Mouse (Mus musculus) kidney, adult 2 months (tissue): ENCODE data around the gene U2af1l4. TPM values are rescaled to one million over a fixed set of nuclear protein-coding genes. Genes with fewer than 3 reads are reported as not detected.

Experiments used
- DNase-seq: peaks from one replicate; pipeline ENCODE4 v3.0.0; 2021
- H3K27ac ChIP-seq: fragments of 200-500 bp; 2 replicates; pipeline ENCODE4 v1.5.1; 2012; ENCODE audit warnings: low read depth, low read length, control low read depth, inconsistent platforms; ENCODE audit not compliant: insufficient read depth
- H3K27me3 ChIP-seq: fragments of 200-500 bp; replicated peaks from 2 replicates; pipeline ENCODE4 v1.6.1; 2012; ENCODE audit warnings: mild to moderate bottlenecking, moderate library complexity, low read length, inconsistent platforms; ENCODE audit not compliant: control insufficient read depth, insufficient read depth
- H3K36me3 ChIP-seq: fragments of 200-500 bp; 2 replicates; pipeline ENCODE4 v1.6.1; 2012; ENCODE audit warnings: mild to moderate bottlenecking, moderate library complexity, low read length, inconsistent platforms; ENCODE audit not compliant: control insufficient read depth, insufficient read depth
- H3K4me1 ChIP-seq: fragments of 200-500 bp; 2 replicates; pipeline ENCODE4 v1.6.1; 2011; ENCODE audit warnings: low read length; ENCODE audit not compliant: control insufficient read depth, insufficient read depth
- H3K4me3 ChIP-seq: fragments of 200-500 bp; 2 replicates; pipeline ENCODE4 v1.5.1; 2011; ENCODE audit warnings: mild to moderate bottlenecking, low read depth, low read length, control low read depth; ENCODE audit not compliant: insufficient read depth
- CTCF ChIP-seq: fragments of 200-500 bp; conservative IDR thresholded peaks from 2 replicates; pipeline ENCODE4 v1.5.1; 2011; ENCODE audit warnings: low read depth, mild to moderate bottlenecking, control low read depth, low read length, moderate library complexity, mixed read lengths; ENCODE audit not compliant: insufficient read depth, insufficient read length
- POLR2A ChIP-seq: fragments of 200-500 bp; IDR thresholded peaks from one replicate; pipeline ENCODE4 v1.6.1; 2011; ENCODE audit warnings: low read depth, low read length, control low read depth
- WGBS: fragments of 180-500 bp; shearing (Covaris S2); methylation state at CpG from one replicate; pipeline ENCODE4 v1.1.7; 2018; 5-methylcytosine and 5-hydroxymethylcytosine counted together
- polyA plus RNA-seq: library from polyadenylated mRNA; depleted of rRNA; stranded (reverse); fragments of >200 nt; gene quantifications from 2 replicates; pipeline ENCODE4 v1.2.3, GENCODE M21; 2012

Gene U2af1l4
- polyA plus RNA-seq, 1 experiment, result 54.5 TPM

DNA sequence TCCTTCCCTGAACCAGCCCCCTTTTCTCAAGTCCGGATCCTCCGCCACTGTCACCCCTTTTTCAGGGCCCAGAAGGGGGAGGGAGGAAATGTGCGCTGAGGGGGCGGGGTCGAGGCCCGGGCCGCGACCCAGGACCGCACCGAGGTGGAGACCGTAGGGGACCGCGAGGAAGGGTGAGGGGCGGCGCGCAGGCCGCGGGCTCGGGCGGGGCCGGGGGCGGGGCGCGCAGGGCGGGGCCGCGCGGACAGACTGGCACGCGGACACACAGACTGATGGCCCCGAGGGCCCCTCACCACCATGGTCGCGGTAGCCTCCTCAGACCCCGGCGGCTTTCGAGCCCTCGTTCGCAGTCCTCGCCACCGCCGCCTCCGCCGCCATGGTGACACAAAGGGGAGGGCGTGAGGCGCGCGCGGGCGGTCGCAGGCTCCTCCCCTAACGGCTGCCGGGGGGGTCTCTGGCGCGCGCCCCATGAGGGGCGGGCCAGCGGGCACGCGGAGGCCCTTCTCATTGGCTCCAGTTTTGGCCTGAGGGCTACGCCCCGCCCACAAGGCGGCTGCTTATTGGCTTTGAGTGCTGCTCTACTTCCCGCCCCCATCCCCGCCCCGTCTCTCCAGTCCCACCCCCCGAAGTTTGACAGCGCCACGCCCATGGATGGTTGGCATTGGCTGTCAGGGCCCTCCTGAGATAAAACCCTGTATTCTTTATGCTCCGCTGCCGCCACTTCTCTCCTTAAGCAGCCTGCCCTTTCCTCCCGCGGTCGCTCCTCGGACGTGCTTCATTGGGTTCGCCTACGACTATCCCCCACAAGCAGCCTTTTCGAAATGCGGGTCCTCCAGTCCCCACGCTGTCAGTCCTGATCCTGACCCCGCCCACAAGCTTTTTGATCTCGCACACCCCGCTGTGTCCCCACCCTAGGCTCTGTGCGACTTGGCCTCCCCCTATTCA, 28.2 kb upstream of the U2af1l4 start, which contains the start of gene Arhgap33:
Gene Arhgap33 (minus strand): TSS at position 428 of the 945 bp plus-strand sequence.
- WGBS, result 1% methylated on average over 80 of the region's 84 CpGs
- Histone ChIP-seq H3K36me3 (no peaks in the 10 kb centered on the region), H3K27ac (no peak within 1 kb of the TSS), H3K4me3 (peak within 1 kb of the TSS; percentile 72), H3K27me3 (no peaks in the 10 kb centered on the region), H3K4me1 (peaks cover 2% of the 10 kb centered on the region; the same call in 1 of the 2 replicates)
- peak; percentile 98 for DNase-seq
- TF ChIP-seq CTCF, result no peak
- no peak for TF ChIP-seq POLR2A

DNA sequence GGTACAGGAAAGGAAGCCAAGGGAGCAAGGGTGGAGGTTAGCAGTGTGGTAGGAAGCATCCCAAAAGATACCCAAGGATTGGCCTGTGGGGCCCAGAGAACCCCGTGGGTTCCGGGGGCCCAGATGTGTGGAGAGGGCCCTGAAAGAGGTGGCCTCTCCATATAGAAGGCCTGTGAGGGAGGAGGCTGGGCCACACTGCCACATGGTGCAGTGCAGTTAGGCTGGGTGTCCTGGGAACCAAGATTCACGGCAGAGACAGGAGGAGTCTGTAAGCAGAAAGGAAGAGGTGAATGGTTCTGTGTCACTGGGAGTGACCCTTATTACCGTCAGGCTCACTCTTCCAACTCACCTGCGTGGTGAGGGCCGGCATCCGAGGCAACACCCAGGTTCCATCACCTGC, 22.5 kb upstream of the U2af1l4 start:
- H3K4me1 ChIP-seq, result no peaks in the 10 kb centered on the region
- TF ChIP-seq CTCF (no peak), POLR2A (no peak)
- no peaks in the 10 kb centered on the region for H3K36me3 ChIP-seq
- 93% methylated on average over 7 of the region's 7 CpGs for WGBS
- no peak overlapping the region for H3K4me3 ChIP-seq
- H3K27me3 ChIP-seq, result no peaks in the 10 kb centered on the region
- no peak overlapping the region for H3K27ac ChIP-seq
- no peak for DNase-seq

- 96% methylated on average over 2 of the region's 2 CpGs for WGBS
- TF ChIP-seq CTCF (no peak), POLR2A (no peak)
- Histone ChIP-seq H3K4me3 (no peak overlapping the region), H3K36me3 (no peaks in the 10 kb centered on the region), H3K27me3 (no peaks in the 10 kb centered on the region), H3K4me1 (no peaks in the 10 kb centered on the region), H3K27ac (no peak overlapping the region)
- no peak for DNase-seq
These were observed 18.8 kb upstream of the U2af1l4 start for GRCm38 (mm10) chr7:30544327-30544726.

GRCm38 (mm10) chr7:30549880-30550279, 13.2 kb upstream of the U2af1l4 start:
- H3K36me3 ChIP-seq, result no peaks in the 10 kb centered on the region
- no peak overlapping the region for H3K4me3 ChIP-seq
- TF ChIP-seq CTCF (no peak), POLR2A (no peak)
- no peaks in the 10 kb centered on the region for H3K27me3 ChIP-seq
- H3K4me1 ChIP-seq, result no peaks in the 10 kb centered on the region; the same call in 1 of the 2 replicates
- H3K27ac ChIP-seq, result no peak overlapping the region
- 82% methylated on average over 2 of the region's 2 CpGs for WGBS
- no peak for DNase-seq

GRCm38 (mm10) chr7:30550603-30551002, 12.5 kb upstream of the U2af1l4 start:
- no peak for DNase-seq
- no peak overlapping the region for H3K4me3 ChIP-seq
- TF ChIP-seq CTCF (no peak), POLR2A (no peak)
- no peaks in the 10 kb centered on the region for H3K27me3 ChIP-seq
- no peak overlapping the region for H3K27ac ChIP-seq
- no peaks in the 10 kb centered on the region for H3K36me3 ChIP-seq
- no peaks in the 10 kb centered on the region; the same call in 1 of the 2 replicates for H3K4me1 ChIP-seq
- 96% methylated on average over 1 of the region's 1 CpGs for WGBS

GRCm38 (mm10) chr7:30551445-30552101, 11.5 kb upstream of the U2af1l4 start:
- DNase-seq, result no peak
- H3K27ac ChIP-seq, result peak overlapping the region; percentile 99
- H3K27me3 ChIP-seq, result no peaks in the 10 kb centered on the region
- no peaks in the 10 kb centered on the region for H3K36me3 ChIP-seq
- H3K4me1 ChIP-seq, result no peaks in the 10 kb centered on the region; the same call in 1 of the 2 replicates
- TF ChIP-seq CTCF (peak; percentile 25; the same call in 1 of the 2 replicates), POLR2A (no peak)
- 2% methylated on average over 10 of the region's 10 CpGs for WGBS
- peak overlapping the region; percentile 98 for H3K4me3 ChIP-seq
